Mouse (Mus musculus) left cerebral cortex, postnatal 25 days (tissue): ENCODE data around the gene Susd6. TPM values are rescaled to one million over a fixed set of nuclear protein-coding genes. Genes with fewer than 3 reads are reported as not detected.

Experiments
- DNase-seq, 2 experiments: peaks; one replicate each; pipeline ENCODE4 v3.0.0; 2022; ENCODE audit warnings: low spot score in 2 of 2, mixed read lengths in 1 of 2
- intact Hi-C: fragments of 180-260 bp; cut with DNase I; formaldehyde crosslinking; loops from one replicate; pipeline ENCODE4 v1.15.1; 2025
- total RNA-seq, 2 experiments: library from RNA; stranded (reverse); gene quantifications; 2 replicates each; pipeline ENCODE4 v1.2.3; 2021

Susd6 gene
- total RNA-seq, 2 experiments from 2014 or later, result 32.1 to 32.9 TPM

GRCm38 (mm10) chr12:80857636-80858293 lies 67.5 kb downstream of the Susd6 start:
- intact Hi-C loops, result no loop called here
- no peak for DNase-seq

- DNase-seq, result no peak
- intact Hi-C loops, result no loop called here
Measured at GRCm38 (mm10) chr12:80858307-80858706, 68.0 kb downstream of the Susd6 start.

- intact Hi-C loops, result loop anchor here (5.0 kb wide), 1 partner anchor 40 kb away; no protein-coding TSS in a partner anchor
- peak in 1 of 2 experiments; percentile 82 for DNase-seq
Measured at GRCm38 (mm10) chr12:80861916-80862315, 71.6 kb downstream of the Susd6 start.

- intact Hi-C loops, result loop anchor here (5.0 kb wide), 1 partner anchor 41 kb away; no protein-coding TSS in a partner anchor
Measured at GRCm38 (mm10) chr12:80863370-80863769, 73.1 kb downstream of the Susd6 start.

GRCm38 (mm10) chr12:80865175-80865574 lies 74.9 kb downstream of the Susd6 start:
- no peak for DNase-seq
- intact Hi-C loops, result no loop called here

More at GRCm38 (mm10) chr12:80863370-80863769, 73.1 kb downstream of the Susd6 start:
- DNase-seq, result peak in 1 of 2 experiments; percentile 40

GRCm38 (mm10) chr12:80866023-80866422 lies 75.7 kb downstream of the Susd6 start:
- DNase-seq, result no peak
- intact Hi-C loops, result no loop called here

- intact Hi-C loops, result no loop called here
- no peak for DNase-seq
Measured at GRCm38 (mm10) chr12:80867083-80867482, 76.8 kb downstream of the Susd6 start.

- intact Hi-C loops, result no loop called here
- no peak for DNase-seq
Measured at GRCm38 (mm10) chr12:80868401-80868800, 78.1 kb downstream of the Susd6 start.

GRCm38 (mm10) chr12:80877215-80878092 lies 87.1 kb downstream of the Susd6 start:
- peak in 1 of 2 experiments; percentile 28 for DNase-seq
- intact Hi-C loops, result loop anchor here (5.0 kb wide), 1 partner anchor 60 kb away; no protein-coding TSS in a partner anchor

- intact Hi-C loops, result loop anchor here (5.0 kb wide), 1 partner anchor 61 kb away; no protein-coding TSS in a partner anchor
- DNase-seq, result no peak
Measured at GRCm38 (mm10) chr12:80878093-80878430, 87.8 kb downstream of the Susd6 start.

GRCm38 (mm10) chr12:80878653-80879052 lies 88.3 kb downstream of the Susd6 start:
- intact Hi-C loops, result loop anchor here (5.0 kb wide), 1 partner anchor 61 kb away; no protein-coding TSS in a partner anchor
- DNase-seq, result no peak

GRCm38 (mm10) chr12:80879267-80879666 lies 89.0 kb downstream of the Susd6 start:
- intact Hi-C loops, result loop anchor here (5.0 kb wide), 1 partner anchor 62 kb away; no protein-coding TSS in a partner anchor
- peak in 1 of 2 experiments; percentile 39 for DNase-seq

GRCm38 (mm10) chr12:80881121-80881520 lies 90.8 kb downstream of the Susd6 start:
- intact Hi-C loops, result no loop called here
- DNase-seq, result no peak

- intact Hi-C loops, result no loop called here
- DNase-seq, result no peak
Measured at GRCm38 (mm10) chr12:80883278-80883677, 93.0 kb downstream of the Susd6 start.

GRCm38 (mm10) chr12:80883881-80884280 lies 93.6 kb downstream of the Susd6 start:
- no peak for DNase-seq
- intact Hi-C loops, result no loop called here

GRCm38 (mm10) chr12:80885301-80886288 lies 95.3 kb downstream of the Susd6 start:
- DNase-seq, result peak in 1 of 2 experiments; percentile 19
- intact Hi-C loops, result no loop called here

GRCm38 (mm10) chr12:80887036-80887435 lies 96.7 kb downstream of the Susd6 start:
- intact Hi-C loops, result no loop called here

GRCm38 (mm10) chr12:80889331-80889730 lies 99.0 kb downstream of the Susd6 start:
- intact Hi-C loops, result no loop called here
- DNase-seq, result no peak

More at GRCm38 (mm10) chr12:80887036-80887435, 96.7 kb downstream of the Susd6 start:
- no peak for DNase-seq

GRCm38 (mm10) chr12:80891074-80891473 lies 100.8 kb downstream of the Susd6 start:
- no peak for DNase-seq
- intact Hi-C loops, result no loop called here
